Mouse (Mus musculus) kidney, postnatal 0 days (tissue): ENCODE results near the gene Ctcf. TPM values are rescaled to one million over a fixed set of nuclear protein-coding genes. Genes with fewer than 3 reads are reported as not detected.

ENCODE experiments used
- ATAC-seq: fragments of 200-750 bp; cut with Nextera tagmentation; replicated peaks from 2 replicates; pipeline ENCODE4 v1.8.0; 2017; ENCODE audit warnings: low read depth, moderate number of reproducible peaks, moderate TSS enrichment, moderate library complexity; ENCODE audit not compliant: low FRiP score
- DNase-seq: peaks from one replicate; pipeline ENCODE4 v3.0.0-alpha.2; 2016; ENCODE audit warnings: low spot score
- H3K27ac ChIP-seq: fragments of 300-500 bp; sonication (generic); 2 replicates; pipeline ENCODE4 v1.5.1; 2014; ENCODE audit warnings: mild to moderate bottlenecking
- H3K27me3 ChIP-seq: fragments of 300-500 bp; sonication (generic); 2 replicates; pipeline ENCODE4 v1.6.1; 2014; ENCODE audit warnings: low read length, mixed read lengths; ENCODE audit not compliant: insufficient read depth
- H3K36me3 ChIP-seq: fragments of 300-500 bp; sonication (generic); 2 replicates; pipeline ENCODE4 v1.6.1; 2014; ENCODE audit warnings: low read length, mixed read lengths; ENCODE audit not compliant: insufficient read depth
- H3K4me1 ChIP-seq: fragments of 300-500 bp; sonication (generic); replicated peaks from 2 replicates; pipeline ENCODE4 v1.6.1; 2014; ENCODE audit warnings: antibody characterized with exemption, low read length, mixed read lengths; ENCODE audit not compliant: insufficient read depth
- H3K4me2 ChIP-seq: fragments of 300-500 bp; sonication (generic); 2 replicates; pipeline ENCODE4 v1.6.1; 2014; ENCODE audit warnings: mild to moderate bottlenecking, low read length, moderate library complexity, mixed read lengths
- H3K4me3 ChIP-seq: fragments of 300-500 bp; sonication (generic); replicated peaks from 2 replicates; pipeline ENCODE4 v1.5.1; 2014; ENCODE audit warnings: low read depth, low read length
- H3K9ac ChIP-seq: fragments of 300-500 bp; sonication (generic); 2 replicates; pipeline ENCODE4 v1.6.1; 2014; ENCODE audit warnings: low read depth, low read length
- H3K9me3 ChIP-seq: fragments of 300-500 bp; sonication (generic); replicated peaks from 2 replicates; pipeline ENCODE4 v1.6.1; 2016; ENCODE audit warnings: low read length, inconsistent platforms, mixed read lengths
- CTCF ChIP-seq: IDR thresholded peaks from 2 replicates; pipeline ENCODE4 v1.5.1; 2016; ENCODE audit warnings: antibody characterized with exemption, low read depth, mild to moderate bottlenecking, moderate library complexity
- WGBS: fragments of 180-500 bp; shearing (Covaris S2); extraction: QIAGEN DNeasy Blood & Tissue Kit; methylation state at CpG from one replicate; pipeline ENCODE4 v1.1.7; 2014; 5-methylcytosine and 5-hydroxymethylcytosine counted together
- polyA plus RNA-seq: library from polyadenylated mRNA; unstranded; fragments of >200 nt; fragmentation: Nextera tagmentation; extraction: Ambion mirVana; gene quantifications from 2 replicates; pipeline ENCODE4 v1.2.1, GENCODE M21; 2015

Ctcf gene
- polyA plus RNA-seq, 1 experiment from 2014 or later, result 89.4 TPM

GRCm38 (mm10) chr8:105715042-105715441 lies 78.7 kb downstream of the Ctcf start:
- Histone ChIP-seq H3K4me1 (no peaks in the 10 kb centered on the region), H3K27me3 (no peaks in the 10 kb centered on the region), H3K9ac (no peak overlapping the region), H3K27ac (peak overlapping the region; percentile 36; the same call in 1 of the 2 replicates), H3K4me2 (no peak overlapping the region), H3K9me3 (no peaks in the 10 kb centered on the region), H3K36me3 (0 out of 2 replicates have a peak, but pooled peaks cover 8% of the 10 kb centered on the region), H3K4me3 (no peak overlapping the region)
- ATAC-seq (no peak), DNase-seq (no peak)
- no peak for TF ChIP-seq CTCF
- 56% methylated on average over 6 of the region's 6 CpGs for WGBS

- DNase-seq (no peak), ATAC-seq (no peak)
- no peak overlapping the region for H3K4me2 ChIP-seq
- H3K4me1 ChIP-seq, result no peaks in the 10 kb centered on the region
- no peak overlapping the region for H3K4me3 ChIP-seq
- H3K27ac ChIP-seq, result no peak overlapping the region
- H3K9ac ChIP-seq, result no peak overlapping the region
- H3K9me3 ChIP-seq, result no peaks in the 10 kb centered on the region
- WGBS, result 93% methylated on average over 15 of the region's 15 CpGs
- peak; percentile 19; the same call in 1 of the 2 replicates for TF ChIP-seq CTCF
- no peaks in the 10 kb centered on the region for H3K27me3 ChIP-seq
- H3K36me3 ChIP-seq, result 0 out of 2 replicates have a peak, but pooled peaks cover 10% of the 10 kb centered on the region
These were observed 80.1 kb downstream of the Ctcf start for GRCm38 (mm10) chr8:105716302-105716945.

GRCm38 (mm10) chr8:105719637-105720036 lies 83.3 kb downstream of the Ctcf start:
- Histone ChIP-seq H3K9ac (no peak overlapping the region), H3K27me3 (no peaks in the 10 kb centered on the region), H3K36me3 (0 out of 2 replicates have a peak, but pooled peaks cover 10% of the 10 kb centered on the region), H3K4me1 (no peaks in the 10 kb centered on the region), H3K27ac (no peak overlapping the region), H3K4me3 (no peak overlapping the region), H3K4me2 (no peak overlapping the region), H3K9me3 (no peaks in the 10 kb centered on the region)
- 81% methylated on average over 4 of the region's 4 CpGs for WGBS
- TF ChIP-seq CTCF, result no peak
- DNase-seq, result no peak
- ATAC-seq, result no peak

- ATAC-seq (no peak), DNase-seq (no peak)
- 0 out of 2 replicates have a peak, but pooled peaks cover 4% of the 10 kb centered on the region for H3K4me1 ChIP-seq
- H3K27ac ChIP-seq, result no peak overlapping the region
- H3K36me3 ChIP-seq, result peaks cover 10% of the 10 kb centered on the region; the same call in 1 of the 2 replicates
- no peak for TF ChIP-seq CTCF
- H3K4me2 ChIP-seq, result no peak overlapping the region
- H3K27me3 ChIP-seq, result no peaks in the 10 kb centered on the region
- WGBS, result 88% methylated on average over 9 of the region's 9 CpGs
- no peak overlapping the region for H3K4me3 ChIP-seq
- H3K9me3 ChIP-seq, result no peaks in the 10 kb centered on the region
- no peak overlapping the region for H3K9ac ChIP-seq
These were observed 86.5 kb downstream of the Ctcf start for GRCm38 (mm10) chr8:105722861-105723260.

- Histone ChIP-seq H3K27me3 (no peaks in the 10 kb centered on the region), H3K4me1 (0 out of 2 replicates have a peak, but pooled peaks cover 4% of the 10 kb centered on the region), H3K9ac (no peak overlapping the region), H3K4me2 (no peak overlapping the region), H3K9me3 (no peaks in the 10 kb centered on the region), H3K27ac (no peak overlapping the region), H3K4me3 (no peak overlapping the region), H3K36me3 (peaks cover 10% of the 10 kb centered on the region; the same call in 1 of the 2 replicates)
- ATAC-seq (no peak), DNase-seq (no peak)
- WGBS, result 69% methylated on average over 5 of the region's 5 CpGs
- TF ChIP-seq CTCF, result no peak
These were observed 89.4 kb downstream of the Ctcf start for GRCm38 (mm10) chr8:105725726-105726125.

GRCm38 (mm10) chr8:105727397-105728124 lies 91.2 kb downstream of the Ctcf start:
- 73% methylated on average over 18 of the region's 18 CpGs for WGBS
- peak overlapping the region; percentile 50 for H3K27ac ChIP-seq
- DNase-seq, result peak; percentile 57
- no peak overlapping the region for H3K4me3 ChIP-seq
- no peak for TF ChIP-seq CTCF
- no peaks in the 10 kb centered on the region for H3K9me3 ChIP-seq
- no peak overlapping the region for H3K4me2 ChIP-seq
- no peaks in the 10 kb centered on the region for H3K27me3 ChIP-seq
- H3K36me3 ChIP-seq, result peaks cover 8% of the 10 kb centered on the region; the same call in 1 of the 2 replicates
- 0 out of 2 replicates have a peak, but pooled peaks cover 4% of the 10 kb centered on the region for H3K4me1 ChIP-seq
- H3K9ac ChIP-seq, result no peak overlapping the region
- peak; percentile 49; the same call in 1 of the 2 replicates for ATAC-seq
